Mouse (Mus musculus): ENCODE measurements around the gene Fli1. TPM values are rescaled to one million over a fixed set of nuclear protein-coding genes. Genes with fewer than 3 reads are reported as not detected.

Gene Fli1
- polyA plus RNA-seq, 1 experiment from 2014 or later = 48.0 TPM

- no peaks in the 10 kb centered on the region for H3K36me3 ChIP-seq (replicated peaks; ENCODE audit: control insufficient read depth, insufficient read depth, low read depth, low read length)
- no peak overlapping the region for H3K27ac ChIP-seq (replicated peaks; ENCODE audit: low read depth, low read length)
- DNase-seq (ENCODE audit: low spot score) (no peak), ATAC-seq (replicated peaks; ENCODE audit: insufficient number of reproducible peaks, low FRiP score, low TSS enrichment, low read depth) (no peak)
- WGBS = 78% methylated on average over 10 of the region's 10 CpGs
- no peak overlapping the region for H3K4me3 ChIP-seq (ENCODE audit: low read depth, low read length)
- H3K9ac ChIP-seq (replicated peaks; ENCODE audit: low read length) = no peak overlapping the region
- H3K4me2 ChIP-seq (ENCODE audit: low read depth, low read length) = no peak overlapping the region
- no peaks in the 10 kb centered on the region; the same call in 1 of the 2 replicates for H3K4me1 ChIP-seq (ENCODE audit: control insufficient read depth, insufficient read depth, low read length)
- no peaks in the 10 kb centered on the region; the same call in 1 of the 2 replicates for H3K9me3 ChIP-seq (replicated peaks; ENCODE audit: control insufficient read depth, low read length)
- H3K27me3 ChIP-seq (ENCODE audit: control insufficient read depth, insufficient read depth, low read length) = no peaks in the 10 kb centered on the region
These were observed 129.7 kb downstream of the Fli1 start for GRCm38 (mm10) chr9:32412836-32413580.

- 88% methylated on average over 5 of the region's 5 CpGs for WGBS
- H3K9ac ChIP-seq (replicated peaks; ENCODE audit: low read length) = no peak overlapping the region
These were observed 131.2 kb downstream of the Fli1 start for GRCm38 (mm10) chr9:32411507-32411906.

GRCm38 (mm10) chr9:32410671-32411070, 132.0 kb downstream of the Fli1 start:
- no peak for ATAC-seq (replicated peaks; ENCODE audit: insufficient number of reproducible peaks, low FRiP score, low TSS enrichment, low read depth)
- Histone ChIP-seq H3K4me2 (ENCODE audit: low read depth, low read length) (no peak overlapping the region), H3K27ac (replicated peaks; ENCODE audit: low read depth, low read length) (no peak overlapping the region), H3K36me3 (replicated peaks; ENCODE audit: control insufficient read depth, insufficient read depth, low read depth, low read length) (no peaks in the 10 kb centered on the region), H3K4me3 (ENCODE audit: low read depth, low read length) (no peak overlapping the region), H3K9me3 (replicated peaks; ENCODE audit: control insufficient read depth, low read length) (no peaks in the 10 kb centered on the region), H3K9ac (replicated peaks; ENCODE audit: low read length) (no peak overlapping the region), H3K27me3 (ENCODE audit: control insufficient read depth, insufficient read depth, low read length) (no peaks in the 10 kb centered on the region; the same call in 1 of the 2 replicates), H3K4me1 (ENCODE audit: control insufficient read depth, insufficient read depth, low read length) (no peaks in the 10 kb centered on the region; the same call in 1 of the 2 replicates)
- 87% methylated on average over 5 of the region's 5 CpGs for WGBS
- DNase-seq (ENCODE audit: low spot score) = no peak

More at GRCm38 (mm10) chr9:32411507-32411906, 131.2 kb downstream of the Fli1 start:
- no peak for DNase-seq (ENCODE audit: low spot score)
- Histone ChIP-seq H3K27ac (replicated peaks; ENCODE audit: low read depth, low read length) (no peak overlapping the region), H3K4me1 (ENCODE audit: control insufficient read depth, insufficient read depth, low read length) (no peaks in the 10 kb centered on the region; the same call in 1 of the 2 replicates), H3K9me3 (replicated peaks; ENCODE audit: control insufficient read depth, low read length) (no peaks in the 10 kb centered on the region; the same call in 1 of the 2 replicates), H3K36me3 (replicated peaks; ENCODE audit: control insufficient read depth, insufficient read depth, low read depth, low read length) (no peaks in the 10 kb centered on the region), H3K27me3 (ENCODE audit: control insufficient read depth, insufficient read depth, low read length) (no peaks in the 10 kb centered on the region; the same call in 1 of the 2 replicates), H3K4me3 (ENCODE audit: low read depth, low read length) (no peak overlapping the region), H3K4me2 (ENCODE audit: low read depth, low read length) (no peak overlapping the region)
- no peak for ATAC-seq (replicated peaks; ENCODE audit: insufficient number of reproducible peaks, low FRiP score, low TSS enrichment, low read depth)

- Histone ChIP-seq H3K27ac (replicated peaks; ENCODE audit: low read depth, low read length) (peak overlapping the region; percentile 80), H3K4me1 (ENCODE audit: control insufficient read depth, insufficient read depth, low read length) (no peaks in the 10 kb centered on the region; the same call in 1 of the 2 replicates), H3K9me3 (replicated peaks; ENCODE audit: control insufficient read depth, low read length) (no peaks in the 10 kb centered on the region), H3K9ac (replicated peaks; ENCODE audit: low read length) (peak overlapping the region; percentile 75), H3K27me3 (ENCODE audit: control insufficient read depth, insufficient read depth, low read length) (no peaks in the 10 kb centered on the region; the same call in 1 of the 2 replicates), H3K4me3 (ENCODE audit: low read depth, low read length) (peak overlapping the region; percentile 41), H3K4me2 (ENCODE audit: low read depth, low read length) (peak overlapping the region; percentile 94), H3K36me3 (replicated peaks; ENCODE audit: control insufficient read depth, insufficient read depth, low read depth, low read length) (no peaks in the 10 kb centered on the region)
- peak; percentile 76 for DNase-seq (ENCODE audit: low spot score)
- WGBS = under 1% methylated on average over 47 of the region's 47 CpGs
- no peak; the same call in 1 of the 2 replicates for ATAC-seq (replicated peaks; ENCODE audit: insufficient number of reproducible peaks, low FRiP score, low TSS enrichment, low read depth)
These were observed 133.3 kb downstream of the Fli1 start for GRCm38 (mm10) chr9:32409060-32409961.

GRCm38 (mm10) chr9:32408730-32409059, 134.0 kb downstream of the Fli1 start:
- H3K4me1 ChIP-seq (ENCODE audit: control insufficient read depth, insufficient read depth, low read length) = no peaks in the 10 kb centered on the region; the same call in 1 of the 2 replicates
- H3K4me2 ChIP-seq (ENCODE audit: low read depth, low read length) = peak overlapping the region; percentile 94
- H3K27ac ChIP-seq (replicated peaks; ENCODE audit: low read depth, low read length) = no peak overlapping the region
- H3K27me3 ChIP-seq (ENCODE audit: control insufficient read depth, insufficient read depth, low read length) = no peaks in the 10 kb centered on the region; the same call in 1 of the 2 replicates
- 5% methylated on average over 8 of the region's 8 CpGs for WGBS
- DNase-seq (ENCODE audit: low spot score) (no peak), ATAC-seq (replicated peaks; ENCODE audit: insufficient number of reproducible peaks, low FRiP score, low TSS enrichment, low read depth) (0 out of 2 replicates have a peak, but pooled peaks have one; percentile 19)
- no peaks in the 10 kb centered on the region for H3K9me3 ChIP-seq (replicated peaks; ENCODE audit: control insufficient read depth, low read length)
- H3K9ac ChIP-seq (replicated peaks; ENCODE audit: low read length) = peak overlapping the region; percentile 75
- H3K4me3 ChIP-seq (ENCODE audit: low read depth, low read length) = peak overlapping the region; percentile 41; the same call in 1 of the 2 replicates
- no peaks in the 10 kb centered on the region for H3K36me3 ChIP-seq (replicated peaks; ENCODE audit: control insufficient read depth, insufficient read depth, low read depth, low read length)

GRCm38 (mm10) chr9:32405191-32405925, 137.3 kb downstream of the Fli1 start:
- H3K9me3 ChIP-seq (replicated peaks; ENCODE audit: control insufficient read depth, low read length) = no peaks in the 10 kb centered on the region
- H3K27me3 ChIP-seq (ENCODE audit: control insufficient read depth, insufficient read depth, low read length) = no peaks in the 10 kb centered on the region; the same call in 1 of the 2 replicates
- H3K9ac ChIP-seq (replicated peaks; ENCODE audit: low read length) = no peak overlapping the region
- no peak overlapping the region for H3K27ac ChIP-seq (replicated peaks; ENCODE audit: low read depth, low read length)
- no peak overlapping the region for H3K4me2 ChIP-seq (ENCODE audit: low read depth, low read length)
- DNase-seq (ENCODE audit: low spot score) (peak; percentile 90), ATAC-seq (replicated peaks; ENCODE audit: insufficient number of reproducible peaks, low FRiP score, low TSS enrichment, low read depth) (no peak; the same call in 1 of the 2 replicates)
- no peaks in the 10 kb centered on the region for H3K36me3 ChIP-seq (replicated peaks; ENCODE audit: control insufficient read depth, insufficient read depth, low read depth, low read length)
- 43% methylated on average over 11 of the region's 11 CpGs for WGBS
- no peaks in the 10 kb centered on the region; the same call in 1 of the 2 replicates for H3K4me1 ChIP-seq (ENCODE audit: control insufficient read depth, insufficient read depth, low read length)
- no peak overlapping the region for H3K4me3 ChIP-seq (ENCODE audit: low read depth, low read length)

GRCm38 (mm10) chr9:32400662-32401161, 141.9 kb downstream of the Fli1 start:
- DNase-seq (ENCODE audit: low spot score) = no peak
- H3K36me3 ChIP-seq (replicated peaks; ENCODE audit: control insufficient read depth, insufficient read depth, low read depth, low read length) = no peaks in the 10 kb centered on the region
- no peak overlapping the region for H3K4me3 ChIP-seq (ENCODE audit: low read depth, low read length)
- no peaks in the 10 kb centered on the region for H3K9me3 ChIP-seq (replicated peaks; ENCODE audit: control insufficient read depth, low read length)
- H3K4me1 ChIP-seq (ENCODE audit: control insufficient read depth, insufficient read depth, low read length) = no peaks in the 10 kb centered on the region
- H3K9ac ChIP-seq (replicated peaks; ENCODE audit: low read length) = no peak overlapping the region
- no peak overlapping the region for H3K4me2 ChIP-seq (ENCODE audit: low read depth, low read length)
- WGBS = 57% methylated on average over 5 of the region's 5 CpGs
- no peak overlapping the region for H3K27ac ChIP-seq (replicated peaks; ENCODE audit: low read depth, low read length)
- no peaks in the 10 kb centered on the region for H3K27me3 ChIP-seq (ENCODE audit: control insufficient read depth, insufficient read depth, low read length)
- ATAC-seq (replicated peaks; ENCODE audit: insufficient number of reproducible peaks, low FRiP score, low TSS enrichment, low read depth) = no peak
